Mouse (Mus musculus) liver, embryonic 15.5 days (tissue): ENCODE results near the gene C2. TPM values are rescaled to one million over a fixed set of nuclear protein-coding genes. Genes with fewer than 3 reads are reported as not detected.

Experiments used
- ATAC-seq: fragments of 200-750 bp; cut with Nextera tagmentation; 2 replicates; pipeline ENCODE4 v1.8.0; 2017; ENCODE audit warnings: moderate number of reproducible peaks, mild to moderate bottlenecking, moderate library complexity; ENCODE audit not compliant: insufficient read depth
- H3K27ac ChIP-seq: fragments of 300-500 bp; sonication (generic); replicated peaks from 2 replicates; pipeline ENCODE4 v1.5.1; 2015; ENCODE audit warnings: mild to moderate bottlenecking, inconsistent platforms
- H3K27me3 ChIP-seq: fragments of 300-500 bp; sonication (generic); 2 replicates; pipeline ENCODE4 v1.6.1; 2015; ENCODE audit warnings: mild to moderate bottlenecking, inconsistent platforms
- H3K36me3 ChIP-seq: fragments of 300-500 bp; sonication (generic); replicated peaks from 2 replicates; pipeline ENCODE4 v1.6.1; 2015; ENCODE audit warnings: moderate library complexity, mild to moderate bottlenecking, inconsistent platforms
- H3K4me1 ChIP-seq: fragments of 300-500 bp; sonication (generic); replicated peaks from 2 replicates; pipeline ENCODE4 v1.6.1; 2015; ENCODE audit warnings: inconsistent platforms
- H3K4me2 ChIP-seq: fragments of 300-500 bp; sonication (generic); 2 replicates; pipeline ENCODE4 v1.6.1; 2015; ENCODE audit warnings: moderate library complexity, mild to moderate bottlenecking, inconsistent platforms
- H3K4me3 ChIP-seq: fragments of 300-500 bp; sonication (generic); replicated peaks from 2 replicates; pipeline ENCODE4 v1.5.1; 2015; ENCODE audit warnings: mild to moderate bottlenecking, inconsistent platforms
- H3K9ac ChIP-seq: fragments of 300-500 bp; sonication (generic); 2 replicates; pipeline ENCODE4 v1.6.1; 2015; ENCODE audit warnings: moderate library complexity, mild to moderate bottlenecking, inconsistent platforms
- H3K9me3 ChIP-seq: fragments of 300-500 bp; sonication (generic); replicated peaks from 2 replicates; pipeline ENCODE4 v1.6.1; 2016; ENCODE audit warnings: inconsistent platforms
- WGBS: fragments of 180-500 bp; shearing (Covaris S2); methylation state at CpG from one replicate; pipeline ENCODE4 v1.1.7; 2015; ENCODE audit warnings: mixed read lengths; ENCODE audit not compliant: insufficient replicate concordance; 5-methylcytosine and 5-hydroxymethylcytosine counted together
- polyA plus RNA-seq: library from polyadenylated mRNA; unstranded; fragments of >200 nt; fragmentation: Nextera tagmentation; extraction: Ambion mirVana; gene quantifications from 2 replicates; pipeline ENCODE4 v1.2.1, GENCODE M21; 2015

Gene C2
- polyA plus RNA-seq, 1 experiment from 2014 or later: 25.2 TPM

DNA sequence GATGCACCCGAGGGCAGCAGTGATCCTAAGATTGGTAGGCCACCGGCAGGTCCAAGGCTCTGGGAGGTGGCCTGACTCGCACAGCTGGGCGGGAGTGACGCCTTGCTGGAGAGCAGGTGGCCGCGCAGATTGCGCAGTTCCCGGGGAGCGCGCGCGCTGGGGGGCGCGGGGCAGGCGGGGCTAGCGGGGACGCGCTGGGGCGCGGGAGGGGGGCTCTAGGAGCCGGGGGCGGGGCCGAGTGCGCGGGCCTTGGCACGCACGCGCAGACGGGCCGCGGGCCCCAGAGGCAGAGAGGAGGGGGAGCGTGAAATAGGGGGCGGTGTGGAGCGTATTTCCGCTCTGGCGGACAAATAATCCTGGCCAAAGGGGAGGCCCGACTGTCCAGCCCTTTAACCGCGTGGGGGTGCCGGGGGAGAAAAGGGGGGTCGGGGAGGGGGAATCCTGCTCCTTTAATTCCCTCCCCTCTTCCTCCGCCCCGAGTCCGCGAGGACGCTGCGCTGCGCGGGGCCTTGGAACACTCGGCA, 3.9 kb downstream of the C2 start:
- Histone ChIP-seq H3K4me1 (peaks cover 65% of the 10 kb centered on the region), H3K36me3 (0 out of 2 replicates have a peak, but pooled peaks cover 7% of the 10 kb centered on the region), H3K9ac (peak overlapping the region; percentile 72), H3K9me3 (no peaks in the 10 kb centered on the region), H3K4me2 (peak overlapping the region; percentile 98), H3K27ac (peak overlapping the region; percentile 84), H3K4me3 (peak overlapping the region; percentile 73), H3K27me3 (no peaks in the 10 kb centered on the region)
- WGBS: under 1% methylated on average over 50 of the region's 51 CpGs
- ATAC-seq: peak; percentile 84

DNA sequence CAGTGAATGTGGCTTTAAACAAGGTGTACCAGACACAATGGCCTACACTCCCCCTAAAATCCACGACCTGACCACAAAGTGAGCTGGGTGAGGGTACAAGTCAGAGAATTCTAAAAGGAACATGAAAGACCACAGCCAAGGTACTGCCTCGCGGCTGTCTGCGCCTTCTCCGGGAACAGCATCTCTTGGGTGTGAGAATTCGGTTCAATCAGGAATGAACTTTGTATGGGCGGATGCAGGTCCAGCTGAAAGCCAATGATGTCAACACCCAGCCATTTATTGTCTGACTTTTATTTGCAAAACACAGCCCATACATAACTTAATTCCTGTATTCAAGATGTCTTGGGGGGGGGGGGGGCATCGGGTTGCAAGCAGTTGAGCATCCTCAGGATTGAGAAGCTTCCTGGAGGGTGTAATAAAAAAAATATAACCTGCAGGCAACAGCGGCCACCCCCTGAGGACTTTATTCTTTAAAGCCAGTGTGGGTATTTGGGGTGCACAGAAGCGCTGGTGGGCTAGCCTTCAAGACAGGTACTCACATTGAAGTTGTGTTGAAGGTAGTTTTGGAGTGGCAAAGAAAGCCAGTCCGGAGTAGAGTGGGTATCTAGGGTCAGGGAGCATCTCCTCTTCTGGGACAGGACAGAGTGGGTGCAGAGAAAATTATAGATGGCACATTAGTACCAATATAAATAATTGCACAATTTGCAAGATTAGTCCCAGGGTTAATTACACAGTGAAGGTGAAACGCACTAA, 4.8 kb downstream of the C2 start:
- H3K4me1 ChIP-seq: peaks cover 56% of the 10 kb centered on the region
- H3K36me3 ChIP-seq: 0 out of 2 replicates have a peak, but pooled peaks cover 7% of the 10 kb centered on the region
- H3K9ac ChIP-seq: peak overlapping the region; percentile 72; the same call in 1 of the 2 replicates
- no peaks in the 10 kb centered on the region for H3K9me3 ChIP-seq
- ATAC-seq: no peak
- peak overlapping the region; percentile 98 for H3K4me2 ChIP-seq
- 78% methylated on average over 12 of the region's 12 CpGs for WGBS
- H3K27ac ChIP-seq: peak overlapping the region; percentile 84
- peak overlapping the region; percentile 73; the same call in 1 of the 2 replicates for H3K4me3 ChIP-seq
- no peaks in the 10 kb centered on the region for H3K27me3 ChIP-seq

GRCm38 (mm10) chr17:34891377-34891776, 6.7 kb downstream of the C2 start:
- Histone ChIP-seq H3K4me2 (no peak overlapping the region), H3K27ac (no peak overlapping the region), H3K9me3 (no peaks in the 10 kb centered on the region), H3K9ac (no peak overlapping the region), H3K27me3 (no peaks in the 10 kb centered on the region), H3K4me3 (no peak overlapping the region), H3K4me1 (peaks cover 38% of the 10 kb centered on the region), H3K36me3 (0 out of 2 replicates have a peak, but pooled peaks cover 6% of the 10 kb centered on the region)
- WGBS: 84% methylated on average over 2 of the region's 2 CpGs
- ATAC-seq: no peak

DNA sequence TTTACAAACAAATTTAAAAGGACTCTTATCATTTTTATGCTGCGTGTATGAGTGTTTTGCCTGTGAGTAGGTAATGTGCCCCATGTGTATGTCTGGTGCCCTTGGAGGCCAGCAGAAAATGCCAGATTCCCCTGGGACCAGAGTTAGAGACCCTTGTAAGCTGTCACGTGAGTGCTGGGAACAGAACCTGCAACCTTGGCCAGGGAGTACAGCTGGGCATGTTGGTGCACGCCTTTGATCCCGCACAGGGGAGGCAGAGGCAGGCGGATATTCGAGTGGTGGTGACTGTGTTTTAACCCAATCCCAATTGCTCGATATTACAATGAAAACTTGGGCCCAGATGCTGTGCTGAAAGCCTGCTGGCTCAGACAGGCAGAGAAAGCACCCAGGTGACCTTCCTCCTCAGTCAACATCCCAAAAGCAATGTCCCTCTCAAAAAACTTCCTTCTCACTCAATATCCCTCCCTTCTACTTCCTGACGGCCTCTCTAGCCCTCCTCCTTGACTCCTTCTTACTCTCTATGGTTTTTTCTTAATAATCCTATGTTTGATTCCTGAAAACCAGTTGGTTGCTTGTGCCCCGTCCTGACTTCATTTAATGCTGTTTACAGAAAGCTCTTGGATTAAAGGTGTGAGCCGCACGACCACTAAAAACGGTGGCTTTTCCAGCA, 7.9 kb downstream of the C2 start:
- 70% methylated on average over 12 of the region's 12 CpGs for WGBS
- Histone ChIP-seq H3K4me1 (peaks cover 35% of the 10 kb centered on the region), H3K9ac (no peak overlapping the region), H3K27ac (no peak overlapping the region), H3K4me3 (no peak overlapping the region), H3K36me3 (no peaks in the 10 kb centered on the region), H3K27me3 (no peaks in the 10 kb centered on the region), H3K9me3 (no peaks in the 10 kb centered on the region), H3K4me2 (no peak overlapping the region)
- ATAC-seq: no peak

DNA sequence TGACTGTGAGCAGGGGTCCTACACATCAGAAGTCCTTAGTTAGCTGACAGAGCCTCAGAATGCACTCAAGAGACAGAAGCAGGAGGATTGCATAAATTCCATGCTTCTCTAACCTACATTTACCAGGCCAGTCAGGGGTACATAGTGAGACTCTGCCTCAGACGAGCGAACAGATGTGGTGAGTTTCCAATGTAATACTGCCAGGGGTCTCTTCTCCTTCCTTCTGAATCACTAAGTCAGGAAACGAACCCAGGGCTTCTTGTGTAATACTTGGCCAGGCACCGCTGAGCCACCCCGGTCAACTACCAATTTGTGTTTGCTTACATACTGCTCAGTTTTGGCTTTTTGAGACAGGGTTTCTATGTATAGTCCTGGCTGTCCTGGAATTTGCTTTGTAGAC, 10.1 kb downstream of the C2 start:
- H3K36me3 ChIP-seq: no peaks in the 10 kb centered on the region
- no peaks in the 10 kb centered on the region for H3K27me3 ChIP-seq
- H3K27ac ChIP-seq: no peak overlapping the region
- H3K9ac ChIP-seq: no peak overlapping the region
- 59% methylated on average over 5 of the region's 5 CpGs for WGBS
- peaks cover 26% of the 10 kb centered on the region for H3K4me1 ChIP-seq
- no peak for ATAC-seq
- H3K9me3 ChIP-seq: no peaks in the 10 kb centered on the region
- H3K4me2 ChIP-seq: no peak overlapping the region
- no peak overlapping the region for H3K4me3 ChIP-seq

- no peak for ATAC-seq
- Histone ChIP-seq H3K27ac (no peak overlapping the region), H3K27me3 (no peaks in the 10 kb centered on the region), H3K4me2 (no peak overlapping the region), H3K4me3 (no peak overlapping the region), H3K36me3 (no peaks in the 10 kb centered on the region), H3K9ac (no peak overlapping the region), H3K9me3 (no peaks in the 10 kb centered on the region), H3K4me1 (peaks cover 30% of the 10 kb centered on the region)
- 73% methylated on average over 3 of the region's 3 CpGs for WGBS
Observed at GRCm38 (mm10) chr17:34885615-34886014, 12.4 kb downstream of the C2 start.

- Histone ChIP-seq H3K4me2 (no peak overlapping the region), H3K27me3 (no peaks in the 10 kb centered on the region), H3K9ac (no peak overlapping the region), H3K4me3 (no peak overlapping the region), H3K4me1 (peaks cover 32% of the 10 kb centered on the region), H3K9me3 (no peaks in the 10 kb centered on the region), H3K27ac (no peak overlapping the region), H3K36me3 (no peaks in the 10 kb centered on the region)
- 27% methylated on average over 6 of the region's 6 CpGs for WGBS
- no peak for ATAC-seq
Observed at GRCm38 (mm10) chr17:34884704-34885103, 13.4 kb downstream of the C2 start.

- Histone ChIP-seq H3K4me2 (no peak overlapping the region), H3K4me3 (no peak overlapping the region), H3K9me3 (no peaks in the 10 kb centered on the region), H3K9ac (no peak overlapping the region), H3K36me3 (no peaks in the 10 kb centered on the region), H3K27ac (no peak overlapping the region), H3K4me1 (peaks cover 33% of the 10 kb centered on the region), H3K27me3 (no peaks in the 10 kb centered on the region)
- 39% methylated on average over 3 of the region's 3 CpGs for WGBS
- ATAC-seq: no peak
Observed at GRCm38 (mm10) chr17:34883332-34883731, 14.7 kb downstream of the C2 start.

DNA sequence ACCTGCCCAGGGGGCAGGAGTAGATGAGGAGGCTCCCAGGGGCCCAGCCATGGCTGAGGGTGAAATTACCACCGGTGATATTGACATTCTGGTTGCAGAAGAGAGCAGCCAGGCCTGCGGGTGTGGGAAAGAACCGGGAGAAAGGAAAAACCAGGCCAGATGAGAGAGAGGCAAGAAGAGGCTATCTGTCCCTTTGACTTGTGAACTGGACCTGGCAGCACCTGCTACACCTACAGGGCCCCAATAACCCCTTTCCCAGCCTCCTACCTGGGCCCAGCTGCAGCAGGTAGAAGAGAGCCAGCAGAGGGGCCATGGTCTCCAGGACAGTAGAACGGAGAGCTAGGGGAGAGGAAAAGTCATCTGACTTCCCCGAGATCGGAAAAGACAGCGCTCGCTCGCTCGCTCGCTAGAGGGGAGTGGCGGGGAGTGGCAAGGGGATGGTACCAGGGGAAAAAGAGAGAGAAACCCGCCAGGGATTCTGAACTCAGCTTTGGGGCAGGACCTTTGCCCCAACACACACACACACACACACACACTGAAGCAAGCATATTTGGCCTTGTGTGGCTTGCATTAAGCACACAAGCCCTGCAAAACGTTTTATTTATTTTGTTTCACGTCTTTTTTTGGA, 16.3 kb downstream of the C2 start, which contains the start of gene Gm20547:
Gene Gm20547, minus strand, starts transcription at position 360 of the 628 bp plus-strand sequence.
- no peaks in the 10 kb centered on the region for H3K36me3 ChIP-seq
- H3K4me3 ChIP-seq: peak within 1 kb of the TSS; percentile 42
- peak within 1 kb of the TSS; percentile 39 for H3K27ac ChIP-seq
- ATAC-seq: peak; percentile 43; the same call in 1 of the 2 replicates
- H3K9ac ChIP-seq: no peak within 1 kb of the TSS; the same call in 1 of the 2 replicates
- no peaks in the 10 kb centered on the region for H3K9me3 ChIP-seq
- WGBS: 11% methylated on average over 15 of the region's 15 CpGs
- H3K4me2 ChIP-seq: peak within 1 kb of the TSS; percentile 57
- H3K27me3 ChIP-seq: no peaks in the 10 kb centered on the region
- H3K4me1 ChIP-seq: peaks cover 33% of the 10 kb centered on the region

GRCm38 (mm10) chr17:34881166-34881565, 16.9 kb downstream of the C2 start:
- no peaks in the 10 kb centered on the region for H3K27me3 ChIP-seq
- peak overlapping the region; percentile 39 for H3K27ac ChIP-seq
- H3K9ac ChIP-seq: no peak overlapping the region; the same call in 1 of the 2 replicates
- peak overlapping the region; percentile 57 for H3K4me2 ChIP-seq
- H3K36me3 ChIP-seq: no peaks in the 10 kb centered on the region
- peaks cover 33% of the 10 kb centered on the region for H3K4me1 ChIP-seq
- ATAC-seq: no peak
- H3K4me3 ChIP-seq: peak overlapping the region; percentile 42
- H3K9me3 ChIP-seq: no peaks in the 10 kb centered on the region

- Histone ChIP-seq H3K4me3 (no peak within 1 kb of the TSS), H3K9me3 (no peaks in the 10 kb centered on the region), H3K4me2 (no peak within 1 kb of the TSS), H3K9ac (no peak within 1 kb of the TSS), H3K4me1 (peaks cover 20% of the 10 kb centered on the region), H3K27ac (no peak within 1 kb of the TSS), H3K36me3 (no peaks in the 10 kb centered on the region), H3K27me3 (no peaks in the 10 kb centered on the region)
- no peak for ATAC-seq
- 51% methylated on average over 11 of the region's 11 CpGs for WGBS
Observed at GRCm38 (mm10) chr17:34879336-34879879, 18.7 kb downstream of the C2 start, which contains the start of gene Zbtb12. Gene Zbtb12 (plus strand): TSS chr17:34879483.
